Mouse (Mus musculus) kidney, embryonic 16.5 days (tissue): Measurements from ENCODE around the gene Jazf1. TPM values are rescaled to one million over a fixed set of nuclear protein-coding genes. Genes with fewer than 3 reads are reported as not detected.

Experiments
- ATAC-seq: fragments of 200-750 bp; cut with Nextera tagmentation; 2 replicates; pipeline ENCODE4 v1.8.0; 2017; ENCODE audit warnings: moderate TSS enrichment; ENCODE audit not compliant: low FRiP score, low TSS enrichment
- H3K27ac ChIP-seq: fragments of 300-500 bp; sonication (generic); 2 replicates; pipeline ENCODE4 v1.5.1; 2014; ENCODE audit warnings: low read length
- H3K27me3 ChIP-seq: fragments of 300-500 bp; sonication (generic); 2 replicates; pipeline ENCODE4 v1.6.1; 2014; ENCODE audit warnings: low read length, control low read depth, mixed read lengths; ENCODE audit not compliant: insufficient read depth
- H3K36me3 ChIP-seq: fragments of 300-500 bp; sonication (generic); 2 replicates; pipeline ENCODE4 v1.6.1; 2014; ENCODE audit warnings: low read length, control low read depth, mixed read lengths; ENCODE audit not compliant: insufficient read depth
- H3K4me1 ChIP-seq: fragments of 300-500 bp; sonication (generic); 2 replicates; pipeline ENCODE4 v1.6.1; 2014; ENCODE audit warnings: low read length, control low read depth, mixed read lengths; ENCODE audit not compliant: insufficient read depth
- H3K4me2 ChIP-seq: fragments of 300-500 bp; sonication (generic); replicated peaks from 2 replicates; pipeline ENCODE4 v1.6.1; 2014; ENCODE audit warnings: low read depth, low read length
- H3K4me3 ChIP-seq: fragments of 300-500 bp; sonication (generic); 2 replicates; pipeline ENCODE4 v1.5.1; 2014; ENCODE audit warnings: mild to moderate bottlenecking, low read length
- H3K9ac ChIP-seq: fragments of 300-500 bp; sonication (generic); replicated peaks from 2 replicates; pipeline ENCODE4 v1.6.1; 2014; ENCODE audit warnings: low read length
- H3K9me3 ChIP-seq: fragments of 300-500 bp; sonication (generic); 2 replicates; pipeline ENCODE4 v1.6.1; 2016; ENCODE audit warnings: low read length, control low read depth
- WGBS: fragments of 180-500 bp; shearing (Covaris S2); extraction: QIAGEN DNeasy Blood & Tissue Kit; methylation state at CpG from one replicate; pipeline ENCODE4 v1.1.7; 2014; 5-methylcytosine and 5-hydroxymethylcytosine counted together
- polyA plus RNA-seq: library from polyadenylated mRNA; unstranded; fragments of >200 nt; fragmentation: Nextera tagmentation; extraction: Ambion mirVana; gene quantifications from 2 replicates; pipeline ENCODE4 v1.2.1, GENCODE M21; 2015

Jazf1 gene
- polyA plus RNA-seq, 1 experiment from 2014 or later: 3.3 TPM

- WGBS: 64% methylated on average over 5 of the region's 5 CpGs
- no peak overlapping the region for H3K27ac ChIP-seq
- H3K36me3 ChIP-seq: no peaks in the 10 kb centered on the region
- no peak overlapping the region for H3K9ac ChIP-seq
- no peaks in the 10 kb centered on the region for H3K27me3 ChIP-seq
- no peak for ATAC-seq
- no peak overlapping the region for H3K4me3 ChIP-seq
- no peaks in the 10 kb centered on the region for H3K4me1 ChIP-seq
- no peaks in the 10 kb centered on the region for H3K9me3 ChIP-seq
- H3K4me2 ChIP-seq: no peak overlapping the region
These were observed 288.9 kb downstream of the Jazf1 start for GRCm38 (mm10) chr6:52779546-52779945.

GRCm38 (mm10) chr6:52778523-52778922, 289.9 kb downstream of the Jazf1 start:
- no peaks in the 10 kb centered on the region for H3K27me3 ChIP-seq
- no peaks in the 10 kb centered on the region for H3K36me3 ChIP-seq
- no peaks in the 10 kb centered on the region for H3K9me3 ChIP-seq
- H3K4me3 ChIP-seq: no peak overlapping the region
- H3K4me1 ChIP-seq: no peaks in the 10 kb centered on the region
- 70% methylated on average over 5 of the region's 5 CpGs for WGBS
- no peak overlapping the region for H3K9ac ChIP-seq
- ATAC-seq: no peak
- no peak overlapping the region for H3K4me2 ChIP-seq
- H3K27ac ChIP-seq: no peak overlapping the region

- 93% methylated on average over 8 of the region's 8 CpGs for WGBS
- Histone ChIP-seq H3K9me3 (no peaks in the 10 kb centered on the region), H3K4me1 (no peaks in the 10 kb centered on the region), H3K27ac (no peak overlapping the region), H3K4me3 (no peak overlapping the region), H3K9ac (no peak overlapping the region), H3K27me3 (no peaks in the 10 kb centered on the region), H3K36me3 (no peaks in the 10 kb centered on the region), H3K4me2 (no peak overlapping the region)
- no peak for ATAC-seq
These were observed 291.4 kb downstream of the Jazf1 start for GRCm38 (mm10) chr6:52777034-52777433.

GRCm38 (mm10) chr6:52775956-52776355, 292.5 kb downstream of the Jazf1 start:
- no peak overlapping the region for H3K9ac ChIP-seq
- H3K4me1 ChIP-seq: no peaks in the 10 kb centered on the region
- no peak overlapping the region for H3K4me3 ChIP-seq
- H3K36me3 ChIP-seq: no peaks in the 10 kb centered on the region
- no peak for ATAC-seq
- 80% methylated on average over 8 of the region's 8 CpGs for WGBS
- no peaks in the 10 kb centered on the region for H3K27me3 ChIP-seq
- H3K4me2 ChIP-seq: no peak overlapping the region
- no peak overlapping the region for H3K27ac ChIP-seq
- no peaks in the 10 kb centered on the region for H3K9me3 ChIP-seq

GRCm38 (mm10) chr6:52775350-52775749, 293.1 kb downstream of the Jazf1 start:
- Histone ChIP-seq H3K36me3 (no peaks in the 10 kb centered on the region), H3K9ac (no peak overlapping the region), H3K4me2 (no peak overlapping the region), H3K4me1 (no peaks in the 10 kb centered on the region), H3K4me3 (no peak overlapping the region), H3K27ac (no peak overlapping the region), H3K27me3 (no peaks in the 10 kb centered on the region), H3K9me3 (no peaks in the 10 kb centered on the region)
- WGBS: 76% methylated on average over 3 of the region's 3 CpGs
- ATAC-seq: no peak

- Histone ChIP-seq H3K4me3 (no peak overlapping the region), H3K27me3 (no peaks in the 10 kb centered on the region), H3K27ac (no peak overlapping the region), H3K9ac (no peak overlapping the region), H3K4me2 (no peak overlapping the region), H3K36me3 (peaks cover 6% of the 10 kb centered on the region), H3K4me1 (no peaks in the 10 kb centered on the region), H3K9me3 (no peaks in the 10 kb centered on the region)
- 76% methylated on average over 5 of the region's 5 CpGs for WGBS
- no peak for ATAC-seq
These were observed 295.3 kb downstream of the Jazf1 start for GRCm38 (mm10) chr6:52773132-52773531.

GRCm38 (mm10) chr6:52770789-52771188, 297.6 kb downstream of the Jazf1 start:
- Histone ChIP-seq H3K9me3 (no peaks in the 10 kb centered on the region), H3K4me2 (no peak overlapping the region), H3K4me3 (no peak overlapping the region), H3K27ac (no peak overlapping the region), H3K4me1 (no peaks in the 10 kb centered on the region), H3K9ac (no peak overlapping the region), H3K36me3 (peaks cover 21% of the 10 kb centered on the region), H3K27me3 (no peaks in the 10 kb centered on the region)
- no peak for ATAC-seq
- WGBS: 77% methylated on average over 1 of the region's 1 CpGs

- 48% methylated on average over 7 of the region's 7 CpGs for WGBS
- H3K9ac ChIP-seq: no peak overlapping the region
- H3K4me2 ChIP-seq: no peak overlapping the region
- H3K36me3 ChIP-seq: peaks cover 29% of the 10 kb centered on the region
- no peaks in the 10 kb centered on the region for H3K27me3 ChIP-seq
- no peak overlapping the region for H3K27ac ChIP-seq
- no peaks in the 10 kb centered on the region for H3K9me3 ChIP-seq
- no peak overlapping the region for H3K4me3 ChIP-seq
- no peaks in the 10 kb centered on the region for H3K4me1 ChIP-seq
- no peak for ATAC-seq
These were observed 303.2 kb downstream of the Jazf1 start for GRCm38 (mm10) chr6:52765206-52765605.

- Histone ChIP-seq H3K4me2 (no peak overlapping the region), H3K9ac (no peak overlapping the region), H3K4me1 (no peaks in the 10 kb centered on the region), H3K4me3 (no peak overlapping the region), H3K36me3 (peaks cover 41% of the 10 kb centered on the region), H3K27me3 (no peaks in the 10 kb centered on the region), H3K9me3 (no peaks in the 10 kb centered on the region), H3K27ac (no peak overlapping the region)
- 88% methylated on average over 5 of the region's 5 CpGs for WGBS
- no peak for ATAC-seq
These were observed 315.6 kb downstream of the Jazf1 start for GRCm38 (mm10) chr6:52752832-52753231.

- Histone ChIP-seq H3K27me3 (no peaks in the 10 kb centered on the region), H3K4me3 (no peak overlapping the region), H3K4me2 (no peak overlapping the region), H3K36me3 (peaks cover 25% of the 10 kb centered on the region), H3K4me1 (no peaks in the 10 kb centered on the region), H3K9me3 (no peaks in the 10 kb centered on the region), H3K27ac (no peak overlapping the region), H3K9ac (no peak overlapping the region)
- 91% methylated on average over 2 of the region's 2 CpGs for WGBS
- ATAC-seq: no peak
These were observed 333.8 kb downstream of the Jazf1 start for GRCm38 (mm10) chr6:52734630-52735029.

GRCm38 (mm10) chr6:52730338-52730737, 338.1 kb downstream of the Jazf1 start:
- Histone ChIP-seq H3K9ac (no peak overlapping the region), H3K4me2 (no peak overlapping the region), H3K4me3 (no peak overlapping the region), H3K27me3 (no peaks in the 10 kb centered on the region), H3K27ac (no peak overlapping the region), H3K9me3 (no peaks in the 10 kb centered on the region), H3K36me3 (peaks cover 19% of the 10 kb centered on the region; the same call in 1 of the 2 replicates), H3K4me1 (no peaks in the 10 kb centered on the region)
- 71% methylated on average over 4 of the region's 4 CpGs for WGBS
- no peak for ATAC-seq
